Mouse (Mus musculus): ENCODE results near the gene Cmklr1. TPM values are rescaled to one million over a fixed set of nuclear protein-coding genes. Genes with fewer than 3 reads are reported as not detected.

Gene Cmklr1
- polyA plus RNA-seq, 1 experiment from 2014 or later = 63.8 TPM

- ATAC-seq (peak; percentile 51), DNase-seq (ENCODE audit: low spot score) (no peak)
- H3K27me3 ChIP-seq (replicated peaks; ENCODE audit: insufficient read depth, low read length) = no peaks in the 10 kb centered on the region
- 63% methylated on average over 16 of the region's 16 CpGs for WGBS
- no peak overlapping the region for H3K4me2 ChIP-seq (replicated peaks; ENCODE audit: low read depth, low read length)
- no peaks in the 10 kb centered on the region for H3K36me3 ChIP-seq (ENCODE audit: insufficient read depth, low read length)
- H3K9me3 ChIP-seq (ENCODE audit: low read length) = no peaks in the 10 kb centered on the region
- no peak overlapping the region for H3K27ac ChIP-seq (ENCODE audit: low read length)
- H3K4me3 ChIP-seq (ENCODE audit: low read depth, low read length) = no peak overlapping the region
- no peak overlapping the region for H3K9ac ChIP-seq (replicated peaks; ENCODE audit: low read depth)
- peaks cover 4% of the 10 kb centered on the region; the same call in 1 of the 2 replicates for H3K4me1 ChIP-seq (ENCODE audit: insufficient read depth, low read depth, low read length)
- TF ChIP-seq CTCF (IDR thresholded peaks at IDR 0.05) (no peak), EP300 (IDR thresholded peaks at IDR 0.05) (no peak)
Measured at GRCm38 (mm10) chr5:113620130-113620716, 30.0 kb downstream of the Cmklr1 start.

GRCm38 (mm10) chr5:113619151-113619550, 31.1 kb downstream of the Cmklr1 start:
- Histone ChIP-seq H3K4me2 (replicated peaks; ENCODE audit: low read depth, low read length) (no peak overlapping the region), H3K36me3 (ENCODE audit: insufficient read depth, low read length) (no peaks in the 10 kb centered on the region), H3K4me3 (ENCODE audit: low read depth, low read length) (no peak overlapping the region), H3K27ac (ENCODE audit: low read length) (no peak overlapping the region), H3K9me3 (ENCODE audit: low read length) (no peaks in the 10 kb centered on the region), H3K4me1 (ENCODE audit: insufficient read depth, low read depth, low read length) (peaks cover 4% of the 10 kb centered on the region; the same call in 1 of the 2 replicates), H3K27me3 (replicated peaks; ENCODE audit: insufficient read depth, low read length) (no peaks in the 10 kb centered on the region), H3K9ac (replicated peaks; ENCODE audit: low read depth) (no peak overlapping the region)
- TF ChIP-seq CTCF (IDR thresholded peaks at IDR 0.05) = no peak
- no peak for TF ChIP-seq EP300 (IDR thresholded peaks at IDR 0.05)
- WGBS = 73% methylated on average over 1 of the region's 1 CpGs
- ATAC-seq = no peak
- no peak for DNase-seq (ENCODE audit: low spot score)

DNA sequence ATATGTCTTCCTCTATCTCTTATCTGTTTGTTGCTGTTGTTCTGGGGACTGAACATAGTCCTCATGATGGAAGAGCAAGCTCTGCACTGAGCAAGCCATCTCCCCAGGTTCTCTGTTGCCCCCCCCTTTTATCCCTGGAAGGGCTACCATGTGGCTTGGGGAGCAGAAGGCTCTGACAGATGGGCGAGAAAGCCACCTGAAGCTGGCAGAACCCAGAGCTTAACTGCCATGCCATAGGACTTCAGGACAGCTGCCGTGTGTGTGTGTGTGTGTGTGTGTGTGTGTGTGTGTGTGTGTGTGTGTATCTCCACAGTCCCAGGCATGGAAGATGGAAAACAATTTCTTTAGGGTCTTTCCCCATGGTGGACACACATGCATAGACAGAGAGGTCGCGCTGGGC, 31.5 kb downstream of the Cmklr1 start:
- no peaks in the 10 kb centered on the region for H3K27me3 ChIP-seq (replicated peaks; ENCODE audit: insufficient read depth, low read length)
- H3K4me2 ChIP-seq (replicated peaks; ENCODE audit: low read depth, low read length) = no peak overlapping the region
- no peak overlapping the region for H3K9ac ChIP-seq (replicated peaks; ENCODE audit: low read depth)
- peaks cover under 1% of the 10 kb centered on the region; the same call in 1 of the 2 replicates for H3K4me1 ChIP-seq (ENCODE audit: insufficient read depth, low read depth, low read length)
- no peak overlapping the region for H3K4me3 ChIP-seq (ENCODE audit: low read depth, low read length)
- H3K36me3 ChIP-seq (ENCODE audit: insufficient read depth, low read length) = no peaks in the 10 kb centered on the region
- no peak for TF ChIP-seq EP300 (IDR thresholded peaks at IDR 0.05)
- ATAC-seq = no peak
- no peaks in the 10 kb centered on the region for H3K9me3 ChIP-seq (ENCODE audit: low read length)
- no peak for DNase-seq (ENCODE audit: low spot score)
- WGBS = 84% methylated on average over 4 of the region's 4 CpGs
- no peak overlapping the region for H3K27ac ChIP-seq (ENCODE audit: low read length)

DNA sequence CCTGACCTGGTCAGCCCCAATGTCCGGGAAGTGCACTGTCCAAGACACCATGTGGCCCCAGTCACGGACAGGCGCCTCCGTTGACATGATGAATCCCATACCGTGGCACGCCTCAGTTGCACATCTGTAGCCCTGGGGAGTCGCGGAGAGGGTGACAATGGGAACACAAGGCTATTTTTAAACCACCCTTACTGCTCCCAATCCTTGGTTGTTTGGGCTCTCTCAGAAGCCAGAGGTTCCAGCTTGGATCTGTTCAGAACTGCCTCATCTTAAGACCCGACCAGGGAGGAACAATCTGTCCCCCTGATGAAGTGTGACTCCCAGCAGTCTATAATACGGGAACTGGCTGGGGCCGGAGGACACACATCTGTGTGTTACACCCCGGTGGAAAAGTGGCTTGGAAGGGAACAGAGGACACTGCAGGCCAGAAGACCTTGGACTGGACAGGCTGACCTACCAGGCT, 38.4 kb downstream of the Cmklr1 start:
- DNase-seq (ENCODE audit: low spot score) (peak; percentile 96), ATAC-seq (peak; percentile 86)
- no peak overlapping the region for H3K9ac ChIP-seq (replicated peaks; ENCODE audit: low read depth)
- no peaks in the 10 kb centered on the region for H3K36me3 ChIP-seq (ENCODE audit: insufficient read depth, low read length)
- H3K4me3 ChIP-seq (ENCODE audit: low read depth, low read length) = no peak overlapping the region
- WGBS = 59% methylated on average over 12 of the region's 12 CpGs
- H3K9me3 ChIP-seq (ENCODE audit: low read length) = no peaks in the 10 kb centered on the region
- TF ChIP-seq EP300 (IDR thresholded peaks at IDR 0.05) (peak; percentile 97), CTCF (IDR thresholded peaks at IDR 0.05) (no peak)
- H3K4me1 ChIP-seq (ENCODE audit: insufficient read depth, low read depth, low read length) = 0 out of 2 replicates have a peak, but pooled peaks cover 4% of the 10 kb centered on the region
- H3K4me2 ChIP-seq (replicated peaks; ENCODE audit: low read depth, low read length) = no peak overlapping the region
- no peaks in the 10 kb centered on the region for H3K27me3 ChIP-seq (replicated peaks; ENCODE audit: insufficient read depth, low read length)
- peak overlapping the region; percentile 83; the same call in 1 of the 2 replicates for H3K27ac ChIP-seq (ENCODE audit: low read length)

- DNase-seq (ENCODE audit: low spot score) (no peak), ATAC-seq (no peak)
- Histone ChIP-seq H3K4me2 (replicated peaks; ENCODE audit: low read depth, low read length) (no peak overlapping the region), H3K27ac (ENCODE audit: low read length) (peak overlapping the region; percentile 83), H3K9ac (replicated peaks; ENCODE audit: low read depth) (no peak overlapping the region), H3K36me3 (ENCODE audit: insufficient read depth, low read length) (no peaks in the 10 kb centered on the region), H3K9me3 (ENCODE audit: low read length) (no peaks in the 10 kb centered on the region), H3K27me3 (replicated peaks; ENCODE audit: insufficient read depth, low read length) (no peaks in the 10 kb centered on the region), H3K4me3 (ENCODE audit: low read depth, low read length) (no peak overlapping the region), H3K4me1 (ENCODE audit: insufficient read depth, low read depth, low read length) (0 out of 2 replicates have a peak, but pooled peaks cover 4% of the 10 kb centered on the region)
- WGBS = 71% methylated on average over 6 of the region's 6 CpGs
- no peak for TF ChIP-seq EP300 (IDR thresholded peaks at IDR 0.05)
- no peak for TF ChIP-seq CTCF (IDR thresholded peaks at IDR 0.05)
Measured at GRCm38 (mm10) chr5:113611131-113611530, 39.1 kb downstream of the Cmklr1 start.

- no peaks in the 10 kb centered on the region for H3K9me3 ChIP-seq (ENCODE audit: low read length)
- no peak for DNase-seq (ENCODE audit: low spot score)
- H3K4me2 ChIP-seq (replicated peaks; ENCODE audit: low read depth, low read length) = no peak overlapping the region
- H3K36me3 ChIP-seq (ENCODE audit: insufficient read depth, low read length) = no peaks in the 10 kb centered on the region
- H3K27ac ChIP-seq (ENCODE audit: low read length) = peak overlapping the region; percentile 83
- H3K4me1 ChIP-seq (ENCODE audit: insufficient read depth, low read depth, low read length) = 0 out of 2 replicates have a peak, but pooled peaks cover 4% of the 10 kb centered on the region
- ATAC-seq = no peak
- no peak overlapping the region for H3K4me3 ChIP-seq (ENCODE audit: low read depth, low read length)
- no peak for TF ChIP-seq EP300 (IDR thresholded peaks at IDR 0.05)
- no peak for TF ChIP-seq CTCF (IDR thresholded peaks at IDR 0.05)
- H3K27me3 ChIP-seq (replicated peaks; ENCODE audit: insufficient read depth, low read length) = no peaks in the 10 kb centered on the region
- no peak overlapping the region for H3K9ac ChIP-seq (replicated peaks; ENCODE audit: low read depth)
- 60% methylated on average over 6 of the region's 6 CpGs for WGBS
Measured at GRCm38 (mm10) chr5:113610490-113610889, 39.7 kb downstream of the Cmklr1 start.
